Mouse (Mus musculus): ENCODE data around the gene Enox1.

DNA sequence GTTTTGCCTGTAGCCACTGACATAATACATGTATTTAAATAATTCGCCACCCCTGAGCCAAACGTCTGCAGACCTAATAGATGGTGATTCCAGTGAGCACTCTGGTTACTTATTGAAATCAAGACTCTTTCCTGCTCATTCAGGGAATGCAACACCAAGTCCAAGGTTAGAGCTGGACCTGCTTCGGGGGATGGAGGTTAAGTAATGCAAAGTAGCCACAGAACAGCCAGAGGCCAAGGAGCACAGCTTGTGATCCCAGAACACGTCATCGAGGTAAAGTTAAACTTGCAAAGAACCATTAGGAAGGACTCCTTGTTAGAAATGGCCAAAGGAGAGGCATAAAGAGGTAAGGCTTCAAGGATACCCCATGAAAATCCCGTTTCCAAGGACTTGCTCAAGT is 6.0 kb upstream of the Enox1 start:
- TF ChIP-seq POLR2A (IDR thresholded peaks at IDR 0.05; ENCODE audit: low read depth, low read length) (no peak), CTCF (conservative IDR thresholded peaks at IDR 0.05; ENCODE audit: insufficient read depth, insufficient read length, low read depth, low read length) (no peak)

Measured in kidney, adult 2 months (tissue).